Mouse (Mus musculus): ENCODE measurements around the gene Hes2.

The Hes2 gene

GRCm38 (mm10) chr4:152185510-152186204 is 27.0 kb downstream of the Hes2 start:
- DNase-seq (ENCODE audit: low spot score in 2 of 2): peak; percentile 74 to 76

- DNase-seq (ENCODE audit: low spot score in 2 of 2): no peak
Measured at GRCm38 (mm10) chr4:152186205-152187082, 27.8 kb downstream of the Hes2 start.

- DNase-seq (ENCODE audit: low spot score in 2 of 2): no peak
Measured at GRCm38 (mm10) chr4:152187142-152187541, 28.5 kb downstream of the Hes2 start.

GRCm38 (mm10) chr4:152188651-152189050 is 30.0 kb downstream of the Hes2 start:
- no peak for DNase-seq (ENCODE audit: low spot score in 2 of 2)

GRCm38 (mm10) chr4:152189071-152189470 is 30.4 kb downstream of the Hes2 start:
- DNase-seq (ENCODE audit: low spot score in 2 of 2): no peak

- no peak for DNase-seq (ENCODE audit: low spot score in 2 of 2)
Measured at GRCm38 (mm10) chr4:152189691-152190090, 31.0 kb downstream of the Hes2 start.

GRCm38 (mm10) chr4:152190096-152190653 is 31.5 kb downstream of the Hes2 start:
- DNase-seq (ENCODE audit: low spot score in 2 of 2): no peak

- DNase-seq (ENCODE audit: low spot score in 2 of 2): no peak
Measured at GRCm38 (mm10) chr4:152190701-152191100, 32.0 kb downstream of the Hes2 start.

GRCm38 (mm10) chr4:152192569-152192968 is 33.9 kb downstream of the Hes2 start:
- no peak for DNase-seq (ENCODE audit: low spot score in 2 of 2)

- no peak for DNase-seq (ENCODE audit: low spot score in 2 of 2)
Measured at GRCm38 (mm10) chr4:152194476-152195175, 36.0 kb downstream of the Hes2 start.

- DNase-seq (ENCODE audit: low spot score in 2 of 2): no peak
Measured at GRCm38 (mm10) chr4:152196276-152196675, 37.6 kb downstream of the Hes2 start.

GRCm38 (mm10) chr4:152197545-152197944 is 38.9 kb downstream of the Hes2 start:
- no peak for DNase-seq (ENCODE audit: low spot score in 2 of 2)

- DNase-seq (ENCODE audit: low spot score in 2 of 2): no peak
Measured at GRCm38 (mm10) chr4:152199617-152200016, 41.0 kb downstream of the Hes2 start.

- DNase-seq (ENCODE audit: low spot score in 2 of 2): no peak
Measured at GRCm38 (mm10) chr4:152201492-152201891, 42.8 kb downstream of the Hes2 start.

- no peak for DNase-seq (ENCODE audit: low spot score in 2 of 2)
Measured at GRCm38 (mm10) chr4:152202418-152202817, 43.8 kb downstream of the Hes2 start.

GRCm38 (mm10) chr4:152202905-152203304 is 44.2 kb downstream of the Hes2 start:
- no peak for DNase-seq (ENCODE audit: low spot score in 2 of 2)

GRCm38 (mm10) chr4:152204663-152205062 is 46.0 kb downstream of the Hes2 start:
- DNase-seq (ENCODE audit: low spot score in 2 of 2): no peak

GRCm38 (mm10) chr4:152206199-152206598 is 47.5 kb downstream of the Hes2 start:
- DNase-seq (ENCODE audit: low spot score in 2 of 2): peak in 1 of 2 experiments; percentile 12

- DNase-seq (ENCODE audit: low spot score in 2 of 2): no peak
Measured at GRCm38 (mm10) chr4:152209623-152210022, 51.0 kb downstream of the Hes2 start.

Data from urinary bladder, postnatal 4 days (tissue).